Mouse (Mus musculus) left cerebral cortex, postnatal 4 days (tissue): ENCODE measurements around the gene Rgs8. TPM values are rescaled to one million over a fixed set of nuclear protein-coding genes. Genes with fewer than 3 reads are reported as not detected.
A peak's percentile ranks its signal among the peaks of the same experiment; 100 is the strongest.

Experiments used
- DNase-seq: peaks from one replicate; pipeline ENCODE4 v3.0.0-alpha.2; 2022
- intact Hi-C: fragments of 180-260 bp; cut with DNase I; formaldehyde crosslinking; loops from one replicate; pipeline ENCODE4 v1.15.1; 2025
- total RNA-seq, 2 experiments: library from RNA; stranded (reverse); gene quantifications; 2 replicates each; pipeline ENCODE4 v1.2.3; 2021

Gene Rgs8
- total RNA-seq, result 10 to 100 TPM; 22.2 to 27.3 TPM

DNA sequence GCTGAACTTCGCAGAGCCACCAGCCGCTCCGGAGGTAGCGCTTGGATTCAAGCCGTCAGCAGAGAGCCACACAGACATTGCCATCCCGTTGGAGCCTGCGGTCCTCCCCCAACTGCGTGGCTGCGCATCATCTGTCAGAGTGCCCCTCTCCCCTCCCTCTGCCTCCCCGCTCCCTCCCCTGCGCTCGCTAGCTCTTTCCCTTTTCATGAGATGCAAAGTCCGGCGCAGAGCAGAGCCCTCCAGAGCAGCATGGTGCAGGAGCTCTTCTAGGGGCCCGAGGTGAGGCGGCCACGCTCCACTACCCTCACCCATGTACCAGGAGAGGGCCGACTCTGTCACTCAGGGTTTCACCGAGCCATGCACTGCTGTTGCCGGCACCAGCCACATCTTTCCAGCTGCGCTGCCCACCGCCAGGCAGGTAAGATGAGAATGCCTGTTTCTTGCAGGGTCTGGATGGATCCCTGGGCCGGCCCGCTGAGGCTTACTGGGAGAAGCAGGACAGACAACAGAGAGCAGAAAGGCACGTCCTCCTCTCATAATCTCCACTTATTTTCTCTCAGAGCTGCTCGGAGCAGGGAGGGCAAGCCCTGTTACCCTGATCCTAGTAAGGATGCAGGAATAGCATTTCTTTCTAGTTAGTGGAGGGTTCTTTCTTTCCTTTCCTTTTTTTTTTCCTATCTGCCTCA is at the start of gene Rgs8:
TSS of gene Rgs8 (plus strand) at position 88 of the 686 bp plus-strand sequence.
- intact Hi-C loops, result no loop called here
- peak; percentile 50 for DNase-seq

DNA sequence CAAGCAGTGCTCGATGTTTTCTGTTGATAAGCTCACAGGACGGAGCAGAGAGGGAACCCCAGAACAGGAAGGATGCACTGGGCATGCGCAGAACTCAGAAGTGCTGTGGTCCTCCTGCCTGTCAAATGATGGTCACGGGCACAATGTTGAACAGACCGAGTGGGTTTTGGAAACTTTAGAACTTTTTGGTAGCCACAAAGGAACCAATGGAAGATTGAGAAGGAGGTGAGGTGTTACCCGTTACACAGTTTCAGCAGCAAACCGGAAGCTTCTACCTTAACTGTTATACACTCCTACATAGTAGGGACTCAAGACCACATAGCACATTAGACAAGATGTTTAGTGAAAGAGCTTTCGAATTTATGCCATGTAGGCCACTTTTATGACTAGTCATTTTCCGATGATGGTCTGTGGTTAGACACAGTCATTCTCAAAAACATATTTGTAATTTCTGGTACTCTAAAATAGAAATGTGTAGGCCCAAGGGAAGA is 35.4 kb upstream of the Rgs8 start:
- intact Hi-C loops, result no loop called here
- no peak for DNase-seq

DNA sequence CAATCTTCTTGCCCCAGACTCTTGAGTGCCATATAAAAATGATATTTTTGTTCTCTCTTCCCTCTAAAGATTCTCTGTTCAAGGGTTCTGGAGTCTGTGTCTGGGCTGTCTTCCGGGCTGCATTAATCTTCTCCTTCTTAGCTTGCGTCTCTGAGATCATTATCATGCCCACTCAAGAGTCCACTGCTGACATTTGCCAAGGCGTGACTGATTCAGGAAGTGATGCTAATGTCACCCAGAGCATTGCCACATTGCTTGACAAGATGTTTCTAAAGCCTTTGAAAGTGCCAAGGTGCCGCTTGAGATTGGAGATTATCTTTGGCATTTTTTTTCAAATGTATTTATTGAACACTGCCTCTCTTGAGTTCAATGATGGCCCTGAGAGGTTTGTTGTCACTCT is 29.8 kb upstream of the Rgs8 start:
- intact Hi-C loops, result no loop called here
- DNase-seq, result no peak

DNA sequence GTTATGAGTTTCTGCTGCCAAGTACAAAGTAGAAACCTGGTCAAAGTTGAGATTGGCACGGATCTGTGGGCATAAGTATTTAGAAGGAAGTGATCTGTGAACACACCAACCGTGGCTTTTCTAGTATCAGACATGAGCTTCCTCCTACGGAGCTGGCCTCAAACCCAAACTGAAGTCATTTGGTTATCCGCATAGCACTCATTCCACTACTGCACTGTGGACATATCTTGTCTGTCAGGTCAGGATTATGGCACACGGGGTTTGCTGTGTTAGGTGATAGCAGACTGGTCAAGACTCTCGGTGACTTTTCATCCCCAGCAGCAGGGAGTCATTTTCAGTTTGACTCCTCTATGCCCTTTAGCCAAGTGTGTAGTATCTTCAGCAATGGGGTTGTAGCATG is 20.1 kb upstream of the Rgs8 start:
- no peak for DNase-seq
- intact Hi-C loops, result no loop called here

DNA sequence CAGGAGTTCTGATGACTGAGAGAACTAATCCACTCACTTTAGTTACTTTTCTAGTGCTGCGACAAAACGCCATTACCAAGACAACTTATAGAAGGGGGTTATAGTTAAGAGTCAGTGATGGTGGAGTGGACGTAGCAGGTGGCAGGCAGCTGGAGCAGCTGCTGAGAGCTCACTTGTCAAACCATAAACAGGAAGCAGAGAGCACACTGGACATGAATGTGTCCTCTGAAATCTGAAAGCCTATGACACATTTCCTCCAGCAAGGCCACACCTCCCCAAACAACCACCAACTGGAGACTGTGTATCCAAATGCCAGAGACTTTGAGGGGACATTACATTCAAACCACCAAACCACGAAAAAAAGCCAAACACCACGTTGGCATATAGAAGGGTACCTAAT is 17.8 kb upstream of the Rgs8 start:
- intact Hi-C loops, result no loop called here
- no peak for DNase-seq

DNA sequence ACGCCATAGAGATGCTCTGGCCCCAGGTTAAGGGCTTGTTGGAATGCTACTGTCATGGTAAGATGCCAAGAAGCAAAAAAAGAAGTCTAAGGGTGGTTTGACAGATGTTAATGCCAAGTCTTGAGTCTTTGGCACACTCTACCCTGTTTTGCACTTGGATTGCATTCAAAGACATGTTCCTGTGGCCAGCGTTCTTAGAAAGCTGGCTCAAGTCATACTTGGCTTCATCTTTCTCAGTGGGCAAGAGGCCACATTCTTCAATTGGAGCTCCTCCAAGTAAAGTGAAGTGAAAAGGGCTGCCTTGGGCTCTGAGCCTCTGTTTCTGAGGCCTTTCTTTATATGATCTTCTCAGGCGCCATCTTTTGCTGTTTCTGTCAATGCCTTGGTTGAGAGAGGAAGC is 17.3 kb upstream of the Rgs8 start:
- intact Hi-C loops, result no loop called here
- peak; percentile 67 for DNase-seq

DNA sequence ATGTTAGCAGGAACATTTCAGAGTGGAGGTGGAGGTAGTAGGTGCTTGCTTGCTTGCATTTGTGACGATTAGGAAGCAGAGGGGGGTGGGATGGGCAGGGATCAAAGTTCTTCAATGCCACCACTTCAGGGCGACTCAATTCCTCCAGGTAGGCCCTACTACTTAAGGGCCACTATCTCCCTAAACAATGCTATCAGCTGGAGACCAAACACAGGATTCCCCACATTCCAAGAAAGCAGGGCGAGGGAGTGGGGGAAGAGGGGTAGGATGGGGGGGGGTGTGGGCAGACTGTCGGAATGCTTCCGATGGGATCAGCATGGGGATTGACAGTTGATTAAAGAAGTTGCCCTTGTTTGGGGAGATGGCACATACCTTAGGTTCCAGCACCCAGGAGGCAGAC is 16.0 kb upstream of the Rgs8 start:
- no peak for DNase-seq
- intact Hi-C loops, result no loop called here

DNA sequence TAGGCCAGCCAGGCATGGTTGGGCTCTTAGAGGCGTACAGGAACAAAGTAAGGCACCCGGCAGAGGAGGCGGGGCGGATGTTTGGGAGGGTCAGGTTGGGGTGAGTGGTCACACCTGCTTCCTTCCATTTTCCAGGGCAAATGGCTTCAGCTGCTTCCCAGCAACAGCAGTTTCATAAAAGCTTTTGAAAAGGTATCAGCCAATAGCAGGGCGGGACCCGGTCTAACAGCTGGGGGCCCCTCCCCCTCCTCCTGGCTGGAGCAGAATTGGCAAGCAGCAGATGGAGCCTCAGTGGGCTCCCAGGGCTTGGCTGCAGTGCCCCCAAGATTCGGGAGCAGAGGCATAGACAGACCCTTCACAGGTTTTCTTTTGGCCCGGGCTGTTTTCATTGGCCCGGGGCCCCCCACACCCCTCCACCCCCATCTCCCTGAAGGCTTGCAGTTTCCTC is 11.3 kb upstream of the Rgs8 start:
- peak; percentile 84 for DNase-seq
- intact Hi-C loops, result no loop called here

DNA sequence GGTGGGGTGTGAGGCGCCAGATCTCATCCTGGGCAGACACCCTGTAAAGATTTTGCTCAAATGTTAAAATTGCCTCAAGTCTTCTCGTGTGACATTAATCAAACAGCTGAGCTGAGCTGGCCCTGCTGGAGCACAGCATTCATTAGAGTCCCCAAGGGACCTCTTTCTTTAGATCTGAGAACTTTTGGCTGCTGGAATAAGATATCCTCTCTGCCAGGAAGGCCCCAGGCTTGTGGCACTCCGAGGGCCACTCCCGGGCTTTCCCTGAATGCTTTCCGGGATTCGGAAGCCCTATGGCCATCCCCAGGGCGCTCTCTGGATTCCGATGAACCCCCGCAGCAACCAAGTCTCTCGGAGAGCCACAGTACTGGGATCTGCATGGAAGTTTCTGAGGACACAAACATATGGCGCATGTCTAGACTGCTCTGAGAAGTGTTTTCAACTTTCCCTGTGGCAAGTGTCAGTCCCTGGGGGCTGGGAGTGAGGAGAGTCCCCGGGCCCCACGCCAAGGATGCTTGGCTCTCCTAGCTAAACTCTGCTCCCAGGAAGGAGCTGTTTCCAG is 10.8 kb upstream of the Rgs8 start:
- DNase-seq, result peak; percentile 91
- intact Hi-C loops, result no loop called here

DNA sequence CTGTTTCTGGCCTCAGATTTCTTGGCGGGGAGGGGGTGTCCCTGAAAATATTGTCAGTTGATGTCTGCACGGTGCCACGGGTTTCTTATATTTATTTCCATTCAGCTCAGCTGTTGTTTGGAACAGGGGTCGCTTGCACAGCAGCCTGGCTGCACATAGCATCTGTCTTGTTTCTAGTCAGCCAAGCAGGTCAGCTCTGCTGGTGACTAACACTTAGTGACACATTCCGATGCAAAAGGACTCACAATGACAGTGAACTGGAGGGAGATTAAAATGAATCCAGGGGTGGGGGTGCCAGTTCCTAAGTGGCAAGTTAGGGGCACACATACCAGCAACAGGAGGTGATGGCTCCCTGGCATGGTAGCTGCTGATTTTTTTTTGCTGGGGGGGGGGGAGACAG is 849 bp downstream of the Rgs8 start:
- intact Hi-C loops, result no loop called here
- DNase-seq, result no peak

DNA sequence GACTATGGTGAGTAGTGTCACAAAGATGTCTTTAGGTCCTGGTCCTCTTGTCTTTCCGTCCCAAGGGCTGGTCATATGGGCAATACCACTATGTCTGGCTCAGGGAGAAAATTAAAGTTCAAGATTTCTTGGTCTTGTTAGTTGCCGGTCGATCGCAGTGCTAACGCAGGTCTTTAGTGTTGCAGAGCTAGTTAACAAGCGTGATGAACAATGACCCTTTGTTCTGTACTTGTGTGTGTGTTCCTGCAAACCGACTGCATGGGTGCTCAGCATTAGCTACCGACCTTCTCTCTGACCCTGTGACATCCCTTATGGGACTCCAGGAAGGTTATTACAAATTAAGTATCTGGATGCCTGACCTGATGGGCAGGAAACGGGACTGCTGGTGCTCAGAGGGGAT is 6.8 kb downstream of the Rgs8 start:
- intact Hi-C loops, result no loop called here
- no peak for DNase-seq

DNA sequence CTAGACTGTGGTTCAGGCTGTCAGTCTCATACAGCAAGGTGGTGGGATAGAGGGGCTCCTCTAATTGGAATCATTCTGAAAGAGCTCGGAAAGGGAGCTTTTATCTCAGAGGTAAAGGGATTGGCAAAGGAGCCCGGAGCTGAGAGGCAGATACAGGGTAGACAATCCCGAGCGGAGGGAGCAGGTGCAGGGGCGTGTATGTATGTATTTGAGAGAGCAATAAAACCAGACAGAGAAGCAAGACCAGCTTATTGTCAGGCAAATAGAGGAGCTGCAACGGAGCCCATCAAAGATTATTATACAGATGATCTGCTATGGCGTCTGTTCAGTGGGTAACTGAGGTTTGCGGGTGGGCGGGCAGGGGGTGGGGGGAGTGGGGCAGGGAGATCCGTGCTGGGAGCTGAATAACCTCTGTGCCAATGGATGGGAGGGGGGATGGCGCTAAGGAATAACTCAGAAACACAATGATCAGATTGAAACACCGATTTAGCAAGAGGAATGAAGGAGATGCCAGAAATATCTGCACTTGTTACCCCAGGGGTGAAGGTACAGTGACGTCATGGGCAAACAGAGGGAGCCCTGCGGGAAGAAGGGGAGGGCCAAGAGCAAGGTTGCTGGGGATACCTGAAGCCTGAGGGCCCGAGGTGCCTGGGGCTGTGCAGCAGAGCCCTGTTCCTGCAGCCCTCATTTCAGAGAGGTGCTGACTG is 8.3 kb downstream of the Rgs8 start:
- intact Hi-C loops, result no loop called here
- DNase-seq, result no peak

DNA sequence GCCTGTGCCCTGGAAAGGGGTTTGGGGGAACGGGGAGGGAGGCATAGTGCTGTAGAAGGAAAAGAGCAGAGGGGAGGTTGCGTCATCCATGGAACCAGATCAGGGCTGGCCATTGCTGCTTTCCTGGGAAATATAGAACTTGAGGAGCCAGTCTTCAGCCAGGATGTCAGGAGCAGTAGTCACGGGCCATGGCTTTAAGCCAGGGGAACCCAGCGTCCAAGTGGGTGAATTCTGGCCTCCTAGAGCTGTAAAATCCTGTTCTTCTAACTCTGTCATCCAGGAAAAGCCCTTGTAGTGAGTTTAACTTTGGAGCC is 8.8 kb downstream of the Rgs8 start:
- no peak for DNase-seq
- intact Hi-C loops, result no loop called here

DNA sequence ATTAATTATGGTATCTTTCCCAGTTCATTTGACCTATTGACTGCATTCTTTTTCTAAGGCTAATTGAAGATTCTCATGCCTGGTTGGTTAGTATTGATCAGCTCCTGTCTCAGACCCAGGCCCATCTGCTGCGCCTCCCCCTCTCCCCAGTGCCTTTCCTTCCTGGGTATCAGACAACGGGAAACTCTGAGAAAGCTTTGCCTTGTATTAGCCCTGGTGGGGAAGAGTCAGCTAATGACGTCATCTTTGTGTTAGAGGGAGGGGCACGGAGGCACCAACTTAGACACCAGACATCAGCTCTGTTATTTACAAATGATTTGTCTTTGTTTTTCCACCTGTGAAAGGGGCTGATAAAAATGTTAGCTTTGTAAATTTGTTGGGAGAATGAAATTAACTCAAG is 9.5 kb downstream of the Rgs8 start:
- intact Hi-C loops, result no loop called here
- no peak for DNase-seq

DNA sequence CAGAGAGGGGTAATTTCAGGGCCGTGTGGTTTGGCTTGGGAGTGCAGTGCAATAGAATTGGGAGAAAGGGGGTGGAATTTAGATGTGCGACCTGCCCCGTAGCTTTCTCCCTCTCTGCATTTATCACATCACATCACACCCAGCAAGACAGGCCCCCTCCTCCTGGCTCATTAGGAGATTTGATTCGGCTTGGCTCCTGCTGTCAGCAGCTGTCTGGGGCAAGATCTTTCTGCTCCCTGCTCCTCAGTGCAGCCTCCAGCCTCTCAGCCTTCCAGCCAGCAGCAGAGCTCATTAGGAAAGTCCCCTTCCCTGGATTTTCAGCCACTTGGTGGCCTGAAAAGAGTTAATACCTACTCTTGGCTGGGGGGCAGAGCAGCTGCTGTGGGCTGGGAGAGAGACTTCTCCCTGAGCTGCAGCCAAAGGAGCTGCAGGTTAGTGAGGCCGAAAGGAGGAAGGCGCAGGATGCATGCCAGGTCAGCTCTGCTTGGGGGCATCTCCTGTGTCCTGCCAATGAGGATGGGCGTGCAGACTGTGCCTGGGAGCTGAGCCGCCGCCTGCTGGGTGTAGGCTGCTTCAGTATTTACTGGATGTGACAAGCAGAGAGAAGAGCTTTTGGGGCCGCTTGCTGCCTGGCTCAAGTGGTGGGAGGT is 12.4 kb downstream of the Rgs8 start:
- peak; percentile 94 for DNase-seq
- intact Hi-C loops, result no loop called here

DNA sequence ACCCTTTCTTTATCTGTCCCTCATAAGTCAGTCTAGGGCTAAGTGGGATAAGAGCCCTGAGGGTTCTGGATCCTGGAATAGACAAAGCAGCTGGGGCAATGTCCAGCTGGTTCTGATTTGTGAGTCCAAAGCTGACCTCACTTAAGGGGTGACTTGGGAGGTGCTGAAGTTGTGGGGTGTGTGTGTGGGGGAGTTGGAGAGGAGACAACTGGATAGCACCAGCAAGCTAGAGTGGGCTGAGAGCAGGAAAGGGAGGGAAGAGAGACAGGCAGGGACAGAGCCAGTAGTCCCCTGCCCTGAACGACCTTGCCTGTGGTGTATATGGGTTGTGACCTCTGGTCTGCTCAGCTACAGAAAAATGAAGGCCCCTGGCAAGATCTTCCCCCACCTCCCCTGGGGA is 13.4 kb downstream of the Rgs8 start:
- no peak for DNase-seq
- intact Hi-C loops, result no loop called here

DNA sequence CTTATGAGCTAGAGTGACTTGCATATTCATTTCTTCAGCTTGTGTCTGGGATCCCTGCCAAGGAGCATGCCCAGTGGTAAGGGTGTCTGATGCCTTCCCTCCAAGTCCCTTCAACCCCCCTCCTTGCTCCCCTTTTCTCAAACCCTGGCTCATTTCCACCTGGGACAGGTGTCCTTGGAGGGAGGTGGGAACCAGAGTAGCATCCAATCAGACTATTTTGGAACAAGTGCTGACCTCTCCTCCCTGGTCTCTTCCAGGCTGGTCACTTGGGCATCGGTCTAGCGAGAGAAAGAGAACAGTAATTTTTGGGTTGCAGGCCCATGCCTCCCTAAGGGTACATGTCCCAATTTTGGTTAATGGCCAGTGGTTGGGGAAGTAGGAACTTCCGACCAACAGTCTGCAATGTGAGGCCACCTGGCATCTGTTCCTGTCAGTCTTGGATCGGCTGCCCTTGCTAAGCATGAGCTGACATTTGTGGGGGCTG is 14.5 kb downstream of the Rgs8 start:
- peak; percentile 55 for DNase-seq
- intact Hi-C loops, result no loop called here

DNA sequence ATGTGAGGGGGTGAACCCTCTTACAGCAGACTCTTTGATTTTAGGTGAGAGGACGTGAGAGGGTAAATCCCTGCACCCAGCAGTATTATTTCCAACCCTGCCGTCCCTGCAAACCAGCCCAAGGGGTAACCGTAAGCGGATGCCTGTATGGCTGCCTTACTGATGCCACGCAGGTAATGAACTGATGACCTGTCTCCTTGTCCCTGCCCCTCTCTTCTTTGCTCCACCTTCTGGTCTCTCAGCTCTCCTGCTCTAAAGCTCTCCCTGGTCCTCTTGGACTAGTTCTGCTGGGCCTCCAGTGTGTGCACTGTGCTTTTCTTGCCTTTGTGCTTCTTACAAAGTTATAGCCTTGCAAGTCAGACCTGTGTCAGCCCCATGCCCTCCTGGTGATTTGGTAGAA is 15.0 kb downstream of the Rgs8 start:
- intact Hi-C loops, result no loop called here
- no peak for DNase-seq

DNA sequence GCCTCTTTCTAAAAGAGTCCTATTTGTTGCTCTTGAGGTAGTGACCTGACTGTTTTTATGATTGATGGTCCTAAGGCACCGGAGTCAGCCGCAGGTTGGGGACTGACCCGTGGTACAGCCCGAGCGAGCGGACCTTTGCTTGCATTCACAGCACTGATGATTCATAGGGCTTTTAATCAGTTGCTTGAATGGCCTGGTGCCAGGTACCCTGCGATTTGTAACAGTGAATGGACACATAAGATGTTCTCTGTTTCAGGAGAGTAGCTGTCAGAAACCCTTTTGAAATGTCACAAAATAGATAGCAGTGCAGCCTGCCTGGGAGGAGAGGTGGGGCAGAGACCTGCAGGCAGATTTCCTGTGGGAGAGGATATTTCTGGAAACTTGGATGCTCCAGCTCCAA is 16.3 kb downstream of the Rgs8 start:
- intact Hi-C loops, result no loop called here
- DNase-seq, result peak; percentile 43

DNA sequence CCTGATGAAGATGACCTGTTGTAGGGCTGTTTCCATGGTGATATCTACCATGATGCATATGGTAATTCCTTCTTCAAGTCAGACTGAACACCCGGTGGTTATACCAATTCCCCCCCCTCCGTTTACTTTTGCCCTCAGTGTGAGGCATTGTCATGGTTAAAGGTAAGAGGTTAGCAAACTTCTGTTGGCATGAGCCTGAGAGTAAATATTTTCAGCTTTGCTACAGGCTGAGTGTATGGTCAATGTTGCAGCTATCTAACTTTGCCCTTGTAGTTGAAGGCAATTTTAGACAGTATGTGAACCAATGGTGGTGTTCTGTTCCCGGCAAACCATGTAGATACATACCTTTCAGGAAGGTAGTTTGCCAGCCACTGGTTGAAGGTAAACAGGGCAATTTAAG is 16.9 kb downstream of the Rgs8 start:
- intact Hi-C loops, result no loop called here
- no peak for DNase-seq

DNA sequence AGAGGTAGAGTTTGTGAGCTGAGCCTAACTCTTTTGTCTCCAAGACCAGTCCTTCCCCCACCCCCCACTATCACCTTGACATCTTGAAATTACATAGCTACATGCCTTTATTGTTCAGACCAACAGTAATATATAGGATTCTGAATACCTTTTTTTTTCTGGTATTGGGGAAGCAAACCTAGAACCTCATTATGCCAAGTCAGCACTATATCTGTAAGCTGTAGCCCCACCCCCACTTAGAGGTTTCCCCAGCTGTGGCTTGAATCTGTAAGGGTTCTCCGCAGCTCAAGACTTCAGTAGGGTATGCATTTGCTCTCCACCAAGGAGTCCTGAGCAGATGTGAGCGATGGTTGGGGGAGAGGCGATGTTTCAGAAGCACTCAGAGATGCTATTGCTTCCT is 18.5 kb downstream of the Rgs8 start:
- DNase-seq, result no peak
- intact Hi-C loops, result no loop called here

DNA sequence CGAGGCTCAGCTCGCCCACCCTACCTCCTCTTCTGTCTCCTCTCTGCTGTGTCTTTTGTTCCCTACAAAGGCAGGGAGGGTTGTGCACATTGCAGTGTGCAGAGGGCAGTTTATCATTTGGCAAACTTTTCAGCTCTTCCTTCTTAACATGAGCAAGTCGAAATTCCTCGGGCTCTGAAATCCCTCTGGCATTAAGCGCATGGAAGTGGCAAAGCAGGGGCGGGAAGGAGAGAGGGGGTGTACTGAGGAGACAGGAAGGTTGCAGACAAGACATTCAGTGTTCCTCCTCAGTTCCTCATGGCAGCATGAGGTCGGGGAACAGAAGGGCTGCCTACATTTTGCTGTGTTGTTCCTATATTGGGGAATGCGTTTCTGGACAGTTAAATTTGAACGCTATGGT is 19.9 kb downstream of the Rgs8 start:
- DNase-seq, result no peak
- intact Hi-C loops, result no loop called here
